Mouse (Mus musculus): ENCODE measurements around the gene Lrch1.

Lrch1 gene

GRCm38 (mm10) chr14:74946751-74947375, 813 bp downstream of the Lrch1 start:
- peak; percentile 56 for DNase-seq (ENCODE audit: low read depth, low spot score)

- no peak for DNase-seq (ENCODE audit: low read depth, low spot score)
Measured at GRCm38 (mm10) chr14:74946321-74946750, 1.3 kb downstream of the Lrch1 start.

GRCm38 (mm10) chr14:74945266-74946215, 2.1 kb downstream of the Lrch1 start:
- no peak for DNase-seq (ENCODE audit: low read depth, low spot score)

GRCm38 (mm10) chr14:74944128-74944755, 3.4 kb downstream of the Lrch1 start:
- no peak for DNase-seq (ENCODE audit: low read depth, low spot score)

- no peak for DNase-seq (ENCODE audit: low read depth, low spot score)
Measured at GRCm38 (mm10) chr14:74943581-74944117, 4.0 kb downstream of the Lrch1 start.

GRCm38 (mm10) chr14:74943024-74943423, 4.7 kb downstream of the Lrch1 start:
- DNase-seq (ENCODE audit: low read depth, low spot score) = no peak

- DNase-seq (ENCODE audit: low read depth, low spot score) = no peak
Measured at GRCm38 (mm10) chr14:74941591-74941990, 6.1 kb downstream of the Lrch1 start.

GRCm38 (mm10) chr14:74940741-74941140, 6.9 kb downstream of the Lrch1 start:
- DNase-seq (ENCODE audit: low read depth, low spot score) = no peak

GRCm38 (mm10) chr14:74939355-74939754, 8.3 kb downstream of the Lrch1 start:
- DNase-seq (ENCODE audit: low read depth, low spot score) = no peak

- DNase-seq (ENCODE audit: low read depth, low spot score) = no peak
Measured at GRCm38 (mm10) chr14:74938896-74939295, 8.8 kb downstream of the Lrch1 start.

GRCm38 (mm10) chr14:74936557-74937261, 11.0 kb downstream of the Lrch1 start:
- DNase-seq (ENCODE audit: low read depth, low spot score) = no peak

- no peak for DNase-seq (ENCODE audit: low read depth, low spot score)
Measured at GRCm38 (mm10) chr14:74935111-74935510, 12.6 kb downstream of the Lrch1 start.

GRCm38 (mm10) chr14:74933960-74934710, 13.5 kb downstream of the Lrch1 start:
- DNase-seq (ENCODE audit: low read depth, low spot score) = peak; percentile 43

GRCm38 (mm10) chr14:74929739-74930138, 17.9 kb downstream of the Lrch1 start:
- no peak for DNase-seq (ENCODE audit: low read depth, low spot score)

- DNase-seq (ENCODE audit: low read depth, low spot score) = no peak
Measured at GRCm38 (mm10) chr14:74928809-74929432, 18.8 kb downstream of the Lrch1 start.

GRCm38 (mm10) chr14:74926899-74927571, 20.6 kb downstream of the Lrch1 start:
- no peak for DNase-seq (ENCODE audit: low read depth, low spot score)

- DNase-seq (ENCODE audit: low read depth, low spot score) = no peak
Measured at GRCm38 (mm10) chr14:74925951-74926517, 21.6 kb downstream of the Lrch1 start.

- no peak for DNase-seq (ENCODE audit: low read depth, low spot score)
Measured at GRCm38 (mm10) chr14:74924521-74924920, 23.2 kb downstream of the Lrch1 start.

- DNase-seq (ENCODE audit: low read depth, low spot score) = no peak
Measured at GRCm38 (mm10) chr14:74924031-74924430, 23.6 kb downstream of the Lrch1 start.

Measured in forelimb bud, embryonic 11.5 days (tissue).